Mouse (Mus musculus) small intestine, adult 2 months (tissue): ENCODE measurements around the gene Hoxa5. TPM values are rescaled to one million over a fixed set of nuclear protein-coding genes. Genes with fewer than 3 reads are reported as not detected.

ENCODE experiments used
- H3K27ac ChIP-seq: fragments of 200-500 bp; 2 replicates; pipeline ENCODE4 v1.5.1; 2012; ENCODE audit warnings: low read depth, low read length, control low read depth, inconsistent platforms; ENCODE audit not compliant: insufficient read depth
- H3K27me3 ChIP-seq: fragments of 200-500 bp; 2 replicates; pipeline ENCODE4 v1.6.1; 2012; ENCODE audit warnings: mild to moderate bottlenecking, moderate library complexity, low read length, inconsistent platforms; ENCODE audit not compliant: control insufficient read depth, insufficient read depth
- H3K36me3 ChIP-seq: fragments of 200-500 bp; 2 replicates; pipeline ENCODE4 v1.6.1; 2012; ENCODE audit warnings: mild to moderate bottlenecking, low read length, control low read depth, inconsistent platforms; ENCODE audit not compliant: control insufficient read depth, insufficient read depth
- H3K4me1 ChIP-seq: fragments of 200-500 bp; 2 replicates; pipeline ENCODE4 v1.6.1; 2012; ENCODE audit warnings: low read length, inconsistent platforms, mixed read lengths; ENCODE audit not compliant: control insufficient read depth, insufficient read depth, insufficient read length
- H3K4me3 ChIP-seq: fragments of 200-500 bp; 2 replicates; pipeline ENCODE4 v1.5.1; 2012; ENCODE audit warnings: low read depth, mild to moderate bottlenecking, control low read depth, inconsistent platforms, low read length, moderate library complexity
- CTCF ChIP-seq: fragments of 200-500 bp; IDR thresholded peaks from 2 replicates; pipeline ENCODE4 v1.5.1; 2012; ENCODE audit warnings: low read depth, mild to moderate bottlenecking, control low read depth, inconsistent platforms, low read length, moderate library complexity, mixed read lengths; ENCODE audit not compliant: insufficient replicate concordance, insufficient read length; ENCODE audit errors: extremely low read depth
- POLR2A ChIP-seq: fragments of 200-500 bp; IDR thresholded peaks from 2 replicates; pipeline ENCODE4 v1.6.1; 2012; ENCODE audit warnings: low read depth, mild to moderate bottlenecking, control low read depth, inconsistent platforms, low read length, moderate library complexity
- WGBS: fragments of 180-500 bp; shearing (Covaris S2); methylation state at CpG from one replicate; pipeline ENCODE4 v1.1.7; 2018; 5-methylcytosine and 5-hydroxymethylcytosine counted together
- polyA plus RNA-seq: library from polyadenylated mRNA; depleted of rRNA; stranded (reverse); fragments of >200 nt; gene quantifications from 2 replicates; pipeline ENCODE4 v1.2.3, GENCODE M21; 2012

The Hoxa5 gene
- polyA plus RNA-seq, 1 experiment: 4.7 TPM

DNA sequence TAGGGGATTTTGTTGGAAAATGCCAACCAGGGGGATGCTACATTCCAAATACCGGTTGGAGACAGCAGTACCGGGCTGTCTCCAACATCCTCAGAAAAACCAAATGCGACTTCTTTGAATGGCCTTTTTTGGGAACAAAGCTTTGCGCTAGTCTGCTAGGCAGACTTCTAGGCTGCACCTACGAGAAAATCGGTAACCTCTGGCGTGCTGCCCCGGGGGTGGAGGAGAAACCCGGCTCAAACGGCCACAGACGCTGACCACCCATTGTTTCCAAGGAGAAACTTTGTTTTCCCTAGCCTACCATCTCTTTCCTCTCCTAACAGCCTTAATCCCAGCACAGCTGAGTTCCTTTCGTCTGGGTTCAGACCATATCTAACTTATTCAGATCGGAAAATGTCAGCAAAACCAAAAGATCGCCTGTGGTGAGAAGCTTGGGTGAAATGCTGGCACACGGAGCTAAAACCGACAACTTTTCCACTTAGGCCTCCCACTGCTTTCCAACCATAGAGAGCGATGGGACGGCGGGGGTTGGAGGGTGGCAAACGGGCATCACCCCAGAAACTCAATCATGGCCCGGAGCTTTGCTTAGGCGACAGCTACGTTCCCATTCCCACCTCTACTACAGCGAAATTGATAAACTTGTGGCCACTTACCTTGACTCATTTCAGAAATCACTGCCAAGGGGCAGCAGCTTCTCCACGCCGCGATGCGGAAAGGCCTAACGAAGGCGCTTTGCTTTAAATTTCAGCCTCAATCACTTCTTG is 35.4 kb upstream of the Hoxa5 start:
- Histone ChIP-seq H3K4me3 (no peak overlapping the region), H3K27ac (no peak overlapping the region), H3K36me3 (no peaks in the 10 kb centered on the region), H3K27me3 (peaks cover 84% of the 10 kb centered on the region), H3K4me1 (no peaks in the 10 kb centered on the region)
- no peak for TF ChIP-seq POLR2A
- TF ChIP-seq CTCF: no peak
- WGBS: 8% methylated on average over 30 of the region's 30 CpGs

DNA sequence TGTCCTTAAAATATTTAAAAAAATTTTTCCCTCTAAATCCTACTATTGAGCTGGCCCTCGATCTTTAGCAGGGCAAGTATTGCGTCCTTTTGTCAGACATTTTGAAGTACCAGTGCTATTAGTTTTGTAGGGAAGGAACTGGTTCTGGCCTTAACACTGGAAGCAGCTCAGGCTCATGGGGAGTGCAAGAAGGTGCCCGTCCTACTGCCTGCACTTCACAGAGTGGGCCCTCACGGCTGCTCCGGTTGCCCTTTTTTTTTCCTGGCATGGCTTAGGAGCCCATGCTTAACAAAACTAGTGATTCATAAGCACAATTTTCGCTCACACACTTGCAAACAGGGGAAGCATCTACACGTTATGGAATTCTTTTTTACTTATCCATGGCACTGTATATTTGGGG is 34.6 kb upstream of the Hoxa5 start:
- Histone ChIP-seq H3K4me3 (no peak overlapping the region), H3K36me3 (no peaks in the 10 kb centered on the region), H3K4me1 (no peaks in the 10 kb centered on the region), H3K27me3 (peaks cover 85% of the 10 kb centered on the region), H3K27ac (no peak overlapping the region)
- WGBS: 16% methylated on average over 7 of the region's 7 CpGs
- no peak for TF ChIP-seq POLR2A
- no peak for TF ChIP-seq CTCF

DNA sequence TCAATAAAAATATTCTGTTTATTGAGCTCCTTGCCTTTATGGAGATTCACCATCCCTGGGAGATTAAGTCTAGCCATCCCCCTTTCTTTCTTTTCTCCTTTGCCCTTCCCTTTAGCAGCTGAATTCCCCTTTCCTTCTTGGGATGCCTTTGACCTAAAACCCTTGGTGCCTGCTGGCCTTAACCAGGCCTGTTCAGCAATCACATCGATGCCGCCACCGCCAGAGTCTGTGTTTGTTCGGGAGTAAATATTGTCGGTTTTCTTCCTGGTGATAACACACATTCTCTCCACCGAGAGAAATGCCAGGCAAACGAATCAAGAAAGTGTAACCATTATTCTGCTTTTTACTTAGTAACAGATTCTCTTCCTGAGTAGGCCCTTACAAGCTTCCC is 33.8 kb upstream of the Hoxa5 start:
- Histone ChIP-seq H3K27ac (no peak overlapping the region), H3K4me3 (no peak overlapping the region), H3K36me3 (no peaks in the 10 kb centered on the region), H3K27me3 (peaks cover 85% of the 10 kb centered on the region), H3K4me1 (no peaks in the 10 kb centered on the region)
- WGBS: 4% methylated on average over 7 of the region's 7 CpGs
- no peak for TF ChIP-seq POLR2A

DNA sequence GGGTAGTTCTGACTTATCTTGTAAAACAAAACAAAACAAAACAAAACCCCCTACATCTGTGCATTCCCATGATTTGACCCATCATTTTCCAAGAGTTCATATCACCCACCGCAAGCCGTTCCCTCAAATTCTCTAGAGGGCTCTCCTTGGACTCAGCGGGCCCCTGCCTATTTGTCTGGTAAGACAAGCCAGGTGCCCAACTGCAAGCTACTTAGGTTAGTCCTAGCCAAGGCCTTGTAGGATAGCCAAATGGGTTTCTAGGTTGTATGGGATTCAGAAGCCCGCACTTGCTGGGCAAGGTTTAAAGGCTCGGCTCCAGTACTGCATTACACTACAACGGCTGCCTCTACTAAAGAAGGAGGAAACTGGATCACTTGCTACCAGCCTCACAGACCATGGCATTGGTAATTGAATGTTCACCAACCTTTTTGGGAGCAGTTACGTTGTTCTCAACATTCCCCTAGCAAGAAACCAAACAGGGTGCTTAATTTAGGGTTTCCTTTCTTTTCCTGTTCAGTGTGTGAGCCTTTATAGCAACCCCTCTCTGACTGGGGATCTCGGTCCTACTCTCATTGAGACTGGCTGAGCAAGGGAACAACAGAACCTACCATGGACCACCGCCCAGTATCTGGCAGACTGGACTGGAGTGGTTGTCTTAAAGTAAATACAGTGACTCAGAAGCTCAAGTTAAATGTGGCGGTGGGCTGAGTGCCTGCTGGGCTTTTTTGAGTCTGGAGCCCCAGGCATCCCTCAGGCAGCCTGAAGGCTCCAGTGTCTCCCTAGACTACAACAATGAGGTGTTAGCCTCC is 33.2 kb upstream of the Hoxa5 start:
- no peak overlapping the region for H3K4me3 ChIP-seq
- 25% methylated on average over 10 of the region's 10 CpGs for WGBS
- no peaks in the 10 kb centered on the region for H3K4me1 ChIP-seq
- H3K27ac ChIP-seq: no peak overlapping the region
- peaks cover 85% of the 10 kb centered on the region for H3K27me3 ChIP-seq
- TF ChIP-seq POLR2A: no peak
- H3K36me3 ChIP-seq: no peaks in the 10 kb centered on the region

DNA sequence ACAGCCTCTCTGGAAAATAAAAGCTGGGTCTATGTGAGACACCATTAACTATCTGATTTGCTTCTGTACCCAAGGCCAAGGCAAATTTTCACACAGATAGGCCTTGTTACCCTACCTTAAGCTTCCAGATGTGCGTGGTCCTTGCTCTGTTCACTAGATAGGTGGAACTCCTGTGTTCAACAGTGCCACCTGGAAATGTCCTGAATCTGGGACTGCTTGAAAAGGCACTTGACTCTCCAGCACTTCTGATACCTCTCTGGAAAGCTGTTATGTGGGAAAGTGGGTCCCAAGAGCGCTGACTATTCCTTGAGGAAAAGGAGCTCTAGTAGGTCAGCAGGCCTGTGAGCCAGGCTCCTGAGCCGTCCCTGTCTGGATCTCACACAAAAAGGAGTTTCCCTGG is 32.4 kb upstream of the Hoxa5 start:
- Histone ChIP-seq H3K27ac (no peak overlapping the region), H3K36me3 (no peaks in the 10 kb centered on the region), H3K4me1 (no peaks in the 10 kb centered on the region), H3K27me3 (peaks cover 86% of the 10 kb centered on the region), H3K4me3 (no peak overlapping the region)
- TF ChIP-seq CTCF (no peak), POLR2A (no peak)
- 31% methylated on average over 3 of the region's 3 CpGs for WGBS

DNA sequence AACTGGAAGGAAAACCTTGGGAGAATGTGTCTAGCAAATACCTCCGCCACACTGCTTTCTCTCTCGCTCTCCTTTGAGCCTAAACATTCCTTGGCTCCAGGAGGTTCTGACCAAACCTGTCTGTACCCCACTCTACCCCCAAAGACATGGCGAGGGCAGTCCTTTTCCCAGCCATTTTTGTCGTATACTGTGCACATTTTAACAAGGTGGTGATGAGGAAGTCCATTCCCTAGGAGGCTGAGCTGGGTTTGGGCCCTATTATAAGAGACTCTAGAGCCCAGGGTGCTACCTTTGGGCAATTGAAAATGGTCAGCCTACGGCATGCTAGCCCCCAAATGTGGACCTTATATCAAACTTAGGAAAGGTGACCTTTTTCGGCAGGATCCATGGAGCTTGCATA is 31.5 kb upstream of the Hoxa5 start:
- Histone ChIP-seq H3K27ac (no peak overlapping the region), H3K27me3 (peaks cover 81% of the 10 kb centered on the region), H3K36me3 (no peaks in the 10 kb centered on the region), H3K4me1 (no peaks in the 10 kb centered on the region), H3K4me3 (no peak overlapping the region)
- no peak for TF ChIP-seq CTCF
- no peak for TF ChIP-seq POLR2A
- 35% methylated on average over 6 of the region's 6 CpGs for WGBS

DNA sequence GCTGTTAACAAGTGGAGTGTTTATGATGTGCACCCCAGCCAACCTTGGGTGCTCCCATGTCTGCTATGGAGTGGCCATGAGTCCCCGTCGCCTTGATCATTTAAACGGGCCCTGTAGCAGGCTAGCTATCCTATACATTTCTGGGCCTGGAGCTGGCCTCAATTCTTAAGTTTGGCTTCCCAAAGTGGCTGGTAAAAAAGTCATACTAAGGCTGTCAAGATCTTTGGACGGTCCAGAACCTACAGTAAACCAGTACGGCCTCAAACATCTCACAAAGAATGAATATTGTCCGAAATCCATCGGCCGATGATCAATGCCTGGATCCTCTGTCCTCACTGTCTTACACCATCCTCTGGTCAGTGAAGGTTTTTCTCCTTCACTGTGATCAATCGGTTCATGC is 30.9 kb upstream of the Hoxa5 start:
- Histone ChIP-seq H3K27me3 (peaks cover 82% of the 10 kb centered on the region), H3K4me3 (no peak overlapping the region), H3K27ac (no peak overlapping the region), H3K36me3 (no peaks in the 10 kb centered on the region), H3K4me1 (no peaks in the 10 kb centered on the region; the same call in 1 of the 2 replicates)
- 47% methylated on average over 9 of the region's 9 CpGs for WGBS
- TF ChIP-seq CTCF (no peak), POLR2A (no peak)
